Mouse (Mus musculus): ENCODE results near the gene Gzmm.

DNA sequence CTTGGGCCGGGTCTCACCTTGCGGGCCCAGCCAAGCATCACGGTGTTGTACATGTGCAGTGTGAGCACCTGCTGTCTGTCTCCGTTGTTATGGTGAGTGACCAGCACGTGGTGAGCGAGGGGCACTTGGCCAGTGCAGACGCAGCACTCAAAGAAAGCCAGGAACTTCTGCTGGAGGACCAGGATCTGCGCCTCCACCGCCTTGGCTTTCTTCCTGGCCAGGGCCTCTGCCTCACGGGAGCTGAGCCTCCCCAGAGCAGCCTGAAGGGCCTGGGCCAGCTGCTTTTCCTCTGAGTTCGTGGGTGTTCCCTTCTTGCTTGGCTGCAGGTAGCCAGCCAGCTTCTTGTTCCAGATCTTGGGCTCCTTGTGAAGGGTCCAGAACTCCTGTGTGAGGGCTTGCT, 54.3 kb downstream of the Gzmm start:
- TF ChIP-seq POLR2A (IDR thresholded peaks at IDR 0.05; ENCODE audit: insufficient read length, low read depth) (no peak), MYOG (IDR thresholded peaks at IDR 0.05; ENCODE audit: control insufficient read depth in 1 of 3, insufficient read depth in 1 of 3, insufficient read length in 2 of 3, low read depth in 2 of 3) (no peak), E2F4 (IDR thresholded peaks at IDR 0.05; ENCODE audit: insufficient read depth) (no peak)

Data from myocyte (in vitro differentiated cells).